Comparison of ENCODE assay signal across 7 mouse cellular contexts in the genomic region with DNA sequence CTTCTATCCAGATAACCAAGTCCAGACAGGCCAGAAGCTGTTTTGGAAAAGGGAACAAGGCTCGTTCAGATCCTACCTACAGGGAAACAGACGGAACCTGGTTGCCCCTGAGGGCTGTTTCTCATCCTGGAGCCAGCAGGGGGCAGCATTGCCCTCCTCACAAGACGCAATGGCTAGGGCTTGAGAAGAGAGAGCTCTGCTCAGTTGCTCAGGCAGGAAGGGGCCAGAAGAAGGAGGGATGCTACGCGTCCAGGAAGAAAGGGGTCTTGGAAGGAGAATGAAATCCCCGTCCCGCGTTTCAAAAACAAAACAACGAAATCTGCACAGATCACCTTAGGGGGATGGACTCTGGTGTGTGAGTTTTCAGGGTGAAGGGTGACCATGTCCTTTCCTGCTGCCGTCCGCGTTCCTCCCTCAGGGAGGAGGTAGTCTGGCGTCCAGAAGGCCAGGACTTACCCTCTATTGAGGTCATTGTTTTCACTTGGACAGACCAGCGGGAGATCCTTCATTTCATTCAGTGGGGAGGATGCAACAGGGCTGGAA. TPM values are rescaled to one million over a fixed set of nuclear protein-coding genes. Genes with fewer than 3 reads are reported as not detected.
DNase-seq lines count a peak whose midpoint lies in the region; ATAC-seq and TF ChIP-seq lines count a peak whose summit lies in the region.

No protein-coding gene starts in this region.

- DNase-seq in adrenal gland, adult 2 months, result peak; percentile 70
- DNase-seq in embryo, embryonic 11.5 days (ENCODE audit: low read depth, low spot score), result peak; percentile 88
- peak; percentile 63 to 83 for DNase-seq in gastrocnemius, postnatal 4 days (ENCODE audit: low spot score in 2 of 2)
- DNase-seq in left cerebral cortex, postnatal 36 days (ENCODE audit: low spot score in 2 of 2), result peak; percentile 80 to 81

- 18% methylated on average over 14 of the region's 14 CpGs for WGBS in intestine, embryonic 15.5 days
- WGBS in midbrain, embryonic 13.5 days, result 16% methylated on average over 14 of the region's 14 CpGs
- 23% methylated on average over 14 of the region's 14 CpGs for WGBS in small intestine, adult 2 months

- ATAC-seq in intestine, embryonic 15.5 days, result peak; percentile 77
- ATAC-seq in midbrain, embryonic 13.5 days, result peak; percentile 73

- intact Hi-C loops in left cerebral cortex, postnatal 36 days (cut with DNase I), result loop anchor here (10.0 kb wide), 1 partner anchor 512 kb away; no protein-coding TSS in a partner anchor

- no peak overlapping the region for H3K4me3 ChIP-seq in intestine, embryonic 15.5 days (replicated peaks)
- peak overlapping the region; percentile 15; the same call in 1 of the 2 replicates for H3K4me3 ChIP-seq in midbrain, embryonic 13.5 days (replicated peaks)
- H3K4me3 ChIP-seq in small intestine, adult 2 months (ENCODE audit: low read depth, low read length), result no peak overlapping the region

- TF ChIP-seq CTCF in small intestine, adult 2 months (IDR thresholded peaks at IDR 0.05; ENCODE audit: extremely low read depth, insufficient read length, insufficient replicate concordance, low read depth, low read length), result peak; percentile 98

- no peak overlapping the region for H3K9ac ChIP-seq in intestine, embryonic 15.5 days
- no peak overlapping the region for H3K9ac ChIP-seq in midbrain, embryonic 13.5 days (replicated peaks)

- no peaks in the 10 kb centered on the region for H3K9me3 ChIP-seq in intestine, embryonic 15.5 days
- H3K9me3 ChIP-seq in midbrain, embryonic 13.5 days, result peaks cover 3% of the 10 kb centered on the region

- no peaks in the 10 kb centered on the region for H3K36me3 ChIP-seq in intestine, embryonic 15.5 days
- H3K36me3 ChIP-seq in midbrain, embryonic 13.5 days, result no peaks in the 10 kb centered on the region
- H3K36me3 ChIP-seq in small intestine, adult 2 months (ENCODE audit: control insufficient read depth, insufficient read depth, low read length), result no peaks in the 10 kb centered on the region

- H3K27ac ChIP-seq in intestine, embryonic 15.5 days, result peak overlapping the region; percentile 37; the same call in 1 of the 2 replicates
- no peak overlapping the region for H3K27ac ChIP-seq in midbrain, embryonic 13.5 days
- H3K27ac ChIP-seq in small intestine, adult 2 months (ENCODE audit: insufficient read depth, low read depth, low read length), result no peak overlapping the region

- no peaks in the 10 kb centered on the region for H3K4me1 ChIP-seq in intestine, embryonic 15.5 days (replicated peaks)
- peaks cover 3% of the 10 kb centered on the region; the same call in 1 of the 2 replicates for H3K4me1 ChIP-seq in midbrain, embryonic 13.5 days (replicated peaks)
- no peaks in the 10 kb centered on the region for H3K4me1 ChIP-seq in small intestine, adult 2 months (ENCODE audit: control insufficient read depth, insufficient read depth, insufficient read length, low read length)

- peak overlapping the region; percentile 36 for H3K4me2 ChIP-seq in intestine, embryonic 15.5 days (replicated peaks)
- peak overlapping the region; percentile 39 for H3K4me2 ChIP-seq in midbrain, embryonic 13.5 days (replicated peaks)

- TF ChIP-seq POLR2A in small intestine, adult 2 months (IDR thresholded peaks at IDR 0.05; ENCODE audit: low read depth, low read length), result no peak

- no peaks in the 10 kb centered on the region for H3K27me3 ChIP-seq in intestine, embryonic 15.5 days (replicated peaks)
- H3K27me3 ChIP-seq in midbrain, embryonic 13.5 days, result no peaks in the 10 kb centered on the region
- H3K27me3 ChIP-seq in small intestine, adult 2 months (ENCODE audit: control insufficient read depth, insufficient read depth, low read length), result no peaks in the 10 kb centered on the region

RNA-seq across cellular contexts. Expression of a gene that starts 25.1 kb away (rescaled TPM):
- 1 to 10 TPM; 1.2 to 1.7 TPM for total RNA-seq in adrenal gland, adult 2 months (2021)
- 1.6 and 1.8 TPM in 2 replicates for polyA plus RNA-seq in adrenal gland, adult 2 months (2012; rRNA removed)
- under 1 TPM in 1 of 2 experiments, not detected in 1; 0.54 TPM for total RNA-seq in gastrocnemius, postnatal 4 days (2021)
- polyA plus RNA-seq in intestine, embryonic 15.5 days (2015; fragmentation: Nextera tagmentation; extraction: Ambion mirVana), result 1.1 and 1.2 TPM in 2 replicates
- total RNA-seq in left cerebral cortex, postnatal 36 days (2021), result under 1 TPM in 1 of 2 experiments, not detected in 1; 0.25 TPM
- polyA plus RNA-seq in midbrain, embryonic 13.5 days (2015; fragmentation: Nextera tagmentation; extraction: Ambion mirVana), result 0.31 TPM in 1 of 2 replicates, not detected in the other
- polyA plus RNA-seq in small intestine, adult 2 months (2012; rRNA removed), result 2.7 and 5.8 TPM in 2 replicates
